Mouse (Mus musculus) frontal cortex, postnatal 14 days (tissue): ENCODE results near the gene Zfp119b.

ENCODE experiments used
- DNase-seq, 2 experiments: peaks; one replicate each; pipeline ENCODE4 v3.0.0; 2022; ENCODE audit warnings: low spot score in 2 of 2

The Zfp119b gene

DNA sequence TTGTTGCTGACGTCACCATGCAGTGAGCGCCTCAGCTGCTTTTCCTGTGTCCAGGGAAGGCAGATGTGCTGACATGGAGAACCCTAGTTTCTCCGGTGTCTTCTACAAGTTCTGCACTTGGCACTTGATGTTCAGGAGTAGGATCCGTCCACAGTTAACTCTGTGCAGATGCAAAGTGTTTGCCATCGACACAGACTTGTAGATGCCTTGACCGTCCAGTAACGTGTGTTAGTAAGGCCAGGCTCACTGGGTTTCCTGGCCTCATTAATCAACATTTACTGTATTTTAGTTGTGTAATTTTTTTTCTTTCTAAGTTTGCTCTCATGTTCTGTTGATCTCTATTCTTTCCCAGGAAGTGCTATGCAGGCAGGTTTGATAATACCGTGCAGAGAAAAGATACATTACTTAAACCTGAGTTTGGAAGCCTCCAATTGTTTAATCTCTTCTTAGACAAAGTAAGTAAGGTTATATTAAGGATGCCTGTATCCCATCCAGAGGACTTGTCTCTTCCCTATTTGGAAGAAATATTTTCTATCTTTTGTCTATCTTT, 56.8 kb downstream of the Zfp119b start:
- peak in 1 of 2 experiments; percentile 18 for DNase-seq
